Mouse (Mus musculus): ENCODE measurements around the gene Rbm4b. TPM values are rescaled to one million over a fixed set of nuclear protein-coding genes. Genes with fewer than 3 reads are reported as not detected.

Gene Rbm4b
- total RNA-seq (2021): 1 to 10 TPM; 7.4 TPM
- long read RNA-seq, experiment 1, full-length matches to known transcripts: 5 of 5 reads
- long read RNA-seq, experiment 1, partial matches to known transcripts: 0 of 5 reads
- long read RNA-seq, experiment 1, other reads (novel, unspliced or antisense): 0 of 5 reads
- long read RNA-seq, experiment 2, full-length matches to known transcripts: 9 of 15 reads
- long read RNA-seq, experiment 2, partial matches to known transcripts: 0 of 15 reads
- long read RNA-seq, experiment 2, other reads (novel, unspliced or antisense): 6 of 15 reads

DNA sequence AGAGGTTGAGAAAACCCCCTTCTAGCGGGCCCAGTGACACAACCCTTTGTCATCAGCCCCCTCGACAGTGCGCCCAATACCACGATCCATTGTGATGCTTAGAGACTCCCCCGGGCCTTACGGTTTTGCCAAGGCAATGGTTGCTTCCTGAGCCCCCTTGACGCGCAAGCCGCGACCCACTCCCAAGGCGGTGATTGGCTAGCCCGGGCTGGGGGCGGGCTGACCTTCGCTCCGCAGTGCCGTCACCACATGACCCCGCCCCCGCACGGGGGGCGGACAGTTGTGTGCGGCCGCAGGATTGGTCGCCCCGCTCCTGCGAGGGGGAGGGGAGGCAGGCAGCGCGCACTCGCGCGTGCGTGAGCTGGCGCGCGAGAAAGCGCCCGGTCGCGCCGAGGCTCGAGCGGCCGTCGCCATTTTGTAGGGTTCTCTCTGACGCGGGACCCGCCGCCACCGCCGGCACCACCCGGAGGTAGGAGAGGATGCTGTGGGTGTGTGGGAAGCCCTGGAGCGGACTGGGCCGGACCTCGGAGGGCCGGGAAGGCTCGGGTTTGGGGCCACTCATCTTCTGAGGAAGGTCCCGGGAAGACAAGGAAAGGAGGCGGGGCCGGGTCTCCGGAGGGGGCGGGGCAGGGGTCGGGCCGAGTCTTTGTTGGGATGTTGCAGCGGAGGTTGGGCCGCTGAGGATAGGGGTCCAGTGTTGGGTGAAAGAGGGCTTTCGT is at the start of gene Rbm4b:
Gene Rbm4b (plus strand): TSS at position 305 of the 719 bp plus-strand sequence.
- peak; percentile 95 to 97 for DNase-seq (ENCODE audit: low spot score in 2 of 2)

DNA sequence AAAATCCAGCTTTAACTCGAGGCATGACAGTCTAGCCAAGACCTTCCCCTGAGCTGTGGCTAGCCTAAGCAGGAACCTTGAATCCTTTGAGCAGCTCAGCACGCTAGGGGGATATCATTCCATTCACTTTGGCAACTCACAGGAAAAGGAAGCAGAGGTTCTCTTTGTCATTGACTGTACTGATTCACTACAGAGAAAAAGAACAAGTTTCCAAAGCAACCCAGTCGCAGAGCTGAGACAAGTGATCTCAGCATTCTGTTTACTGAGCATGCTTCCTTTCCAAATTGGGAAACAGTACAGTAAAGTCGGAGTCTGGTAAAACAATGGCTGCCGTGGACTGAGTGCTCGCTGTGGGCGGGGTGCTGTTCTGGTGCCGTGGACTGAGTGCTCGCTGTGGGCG is 47.5 kb upstream of the Rbm4b start:
- no peak for DNase-seq (ENCODE audit: low spot score in 2 of 2)

DNA sequence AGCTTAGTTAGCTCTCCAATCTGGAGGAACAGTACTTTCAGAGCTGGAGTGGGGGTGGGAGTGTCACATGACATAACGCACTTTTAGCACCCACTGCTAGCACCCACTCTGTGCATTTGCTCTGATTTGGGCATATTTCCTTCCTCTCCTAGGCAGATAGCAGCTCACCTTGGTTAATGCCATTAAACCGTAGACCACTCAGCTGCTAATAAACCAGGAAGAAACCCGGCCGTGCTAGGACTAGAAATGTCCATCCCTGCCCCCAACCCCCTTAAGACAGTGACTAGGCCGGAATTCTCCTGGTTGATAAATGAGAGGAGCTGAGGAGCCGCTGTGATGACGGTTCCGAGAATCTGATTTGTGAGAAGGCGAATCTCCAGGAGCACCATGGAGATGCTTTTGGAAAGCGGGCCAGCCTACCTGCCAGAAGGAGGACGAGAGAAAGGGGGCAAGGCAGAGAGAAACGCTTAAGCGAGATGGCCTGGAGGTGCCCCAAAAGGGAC is 45.1 kb upstream of the Rbm4b start, which contains the start of gene Sptbn2:
Gene Sptbn2 (plus strand): TSS at position 70 of the 503 bp plus-strand sequence.
- DNase-seq (ENCODE audit: low spot score in 2 of 2): no peak

DNA sequence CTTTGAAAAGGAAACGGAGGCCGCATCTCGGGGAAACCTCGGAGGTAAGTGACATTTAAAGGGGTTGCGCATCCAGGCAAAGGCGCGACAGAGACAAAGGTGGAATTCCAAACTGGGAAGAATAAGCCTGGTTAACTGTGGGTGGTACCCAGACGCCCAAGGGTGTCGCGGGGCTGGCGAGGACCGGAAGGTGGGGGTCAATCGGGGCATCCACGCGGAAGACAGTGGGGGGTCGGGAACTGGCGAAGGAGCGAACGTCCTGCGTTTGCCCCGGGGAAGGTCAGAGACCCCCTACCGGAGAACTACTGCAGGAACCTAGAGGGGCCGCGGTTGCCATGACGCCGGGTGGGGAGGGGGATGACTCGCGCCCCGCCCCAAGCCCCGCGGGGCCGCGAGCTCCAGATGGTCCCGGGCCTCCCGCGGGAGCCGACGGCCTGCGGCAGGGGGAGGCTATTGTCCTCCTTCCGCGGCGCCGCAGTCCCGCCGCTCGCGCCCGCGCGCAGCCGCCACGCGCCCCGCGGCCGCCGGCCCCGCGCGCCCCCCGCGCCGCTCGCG is 44.6 kb upstream of the Rbm4b start:
- DNase-seq (ENCODE audit: low spot score in 2 of 2): no peak

DNA sequence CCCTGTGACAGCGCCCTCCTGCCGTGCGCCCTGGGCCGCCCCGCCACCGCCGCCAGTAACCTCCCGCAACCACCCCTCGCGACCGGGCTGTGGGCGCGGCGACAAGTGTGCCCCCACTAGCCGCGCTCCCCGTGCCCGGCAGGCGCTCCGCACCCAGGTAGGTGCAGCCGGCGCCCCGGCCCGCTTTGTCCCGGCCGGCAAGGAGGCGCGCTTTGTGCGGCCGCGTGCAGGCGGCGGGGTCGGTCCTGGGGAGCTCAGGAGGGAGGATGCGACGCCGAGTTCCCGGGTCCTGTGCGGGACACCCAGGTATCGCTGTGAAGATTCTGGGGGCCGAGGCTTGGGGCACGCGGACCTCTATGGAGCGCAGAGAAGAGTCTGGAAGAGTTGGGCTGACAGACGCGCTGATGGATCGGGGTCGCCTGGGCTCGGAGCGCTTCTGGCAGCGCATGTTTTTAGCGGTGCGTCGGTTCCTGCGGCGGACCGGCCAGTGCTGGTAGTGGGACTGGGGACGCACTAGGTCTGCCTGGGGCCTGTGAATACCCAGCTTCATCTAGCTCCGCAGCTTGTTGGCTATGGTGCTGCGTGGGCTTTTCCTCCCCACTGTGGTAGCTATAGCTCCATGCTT is 44.0 kb upstream of the Rbm4b start:
- DNase-seq (ENCODE audit: low spot score in 2 of 2): no peak

DNA sequence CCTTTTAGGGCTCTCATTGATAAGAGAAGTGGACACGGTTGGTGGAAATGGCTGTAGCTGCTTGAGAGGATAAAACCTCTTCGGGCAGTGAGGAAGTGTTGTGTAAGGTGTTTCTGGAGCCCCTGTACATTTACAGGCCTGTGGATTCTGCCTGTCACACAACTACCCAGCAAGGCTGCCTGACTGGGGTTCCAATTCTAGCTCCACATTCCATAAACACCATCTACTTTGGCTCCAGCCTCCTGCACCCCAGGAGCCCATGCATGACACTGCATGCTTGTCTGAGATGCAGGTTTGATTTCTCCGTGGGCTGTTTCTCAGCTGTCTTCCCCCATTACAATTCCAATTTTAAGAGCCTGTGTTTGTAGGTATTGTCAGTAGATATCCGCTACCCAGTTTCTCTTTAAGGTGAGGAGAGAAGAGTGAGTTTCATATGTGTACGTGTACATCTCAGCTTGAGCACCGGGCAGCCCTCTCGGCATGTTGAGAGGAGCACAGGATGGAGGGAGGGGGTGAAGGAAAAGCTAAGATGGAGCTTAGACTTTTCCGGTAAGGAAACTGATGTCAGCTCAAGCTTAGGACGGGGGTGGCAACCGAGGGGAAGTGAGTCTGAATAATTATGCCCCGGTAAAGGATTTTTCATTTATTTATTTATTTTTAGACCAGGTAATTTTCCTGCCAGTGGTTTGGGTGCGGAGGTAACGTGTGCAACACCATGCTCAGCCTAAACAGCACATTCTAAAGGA is 43.3 kb upstream of the Rbm4b start:
- DNase-seq (ENCODE audit: low spot score in 2 of 2): no peak

DNA sequence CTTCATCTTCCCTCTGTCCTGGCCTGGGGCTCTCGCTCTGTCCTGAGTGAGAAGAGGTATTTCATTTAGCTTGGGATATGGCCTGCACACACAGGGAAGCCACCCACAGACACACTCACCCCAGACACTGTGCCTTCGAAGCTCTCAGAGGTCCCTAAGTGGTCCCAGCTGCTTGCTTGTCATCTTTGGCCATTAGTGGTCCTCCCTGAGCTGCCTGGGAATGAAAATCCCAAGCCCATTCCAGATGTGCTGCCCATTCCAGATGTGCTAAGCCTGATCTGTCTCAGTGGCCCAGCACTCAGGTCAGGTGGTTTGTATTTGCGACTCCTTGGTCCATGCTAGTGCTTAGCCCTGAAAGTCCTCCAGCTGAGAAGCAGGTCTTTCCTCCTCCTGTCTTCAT is 42.4 kb upstream of the Rbm4b start:
- no peak for DNase-seq (ENCODE audit: low spot score in 2 of 2)

DNA sequence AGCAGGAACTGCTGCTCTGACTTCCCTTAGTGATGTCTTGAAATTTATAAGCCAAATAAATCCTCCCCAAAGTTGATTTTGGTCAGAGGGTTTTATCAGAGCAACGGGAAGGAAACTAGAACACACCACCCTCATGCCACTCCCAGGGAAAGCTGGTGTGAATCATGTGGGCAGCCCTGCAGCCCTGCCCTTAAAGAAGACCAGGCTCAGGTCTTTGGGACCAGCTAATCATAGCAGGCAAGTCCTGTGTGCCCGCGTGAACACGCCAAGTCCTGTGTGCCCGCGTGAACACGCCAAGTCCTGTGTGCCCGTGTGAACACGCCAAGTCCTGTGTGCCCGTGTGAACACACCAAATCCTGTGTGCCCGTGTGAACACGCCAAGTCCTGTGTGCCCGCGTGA is 39.5 kb upstream of the Rbm4b start:
- DNase-seq (ENCODE audit: low spot score in 2 of 2): no peak

DNA sequence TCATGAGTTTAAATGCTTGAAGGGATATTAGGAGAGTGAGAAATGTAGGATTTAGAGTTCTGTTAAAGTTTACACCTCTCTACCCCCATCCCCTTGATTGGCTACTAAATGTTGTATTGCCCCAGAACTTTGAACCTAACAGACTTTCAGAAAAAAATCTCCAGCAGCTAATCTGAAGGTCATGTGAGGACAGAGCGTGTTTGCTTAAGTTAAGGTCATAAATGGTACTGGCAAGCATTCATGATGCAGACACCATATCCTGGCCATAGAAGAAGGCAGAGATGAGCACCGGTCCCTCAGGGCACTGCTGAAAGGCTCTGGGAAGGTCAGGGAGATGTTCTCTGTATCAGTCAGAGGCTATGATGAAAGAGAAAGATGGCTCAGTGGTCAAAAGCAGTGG is 39.0 kb upstream of the Rbm4b start:
- DNase-seq (ENCODE audit: low spot score in 2 of 2): no peak

DNA sequence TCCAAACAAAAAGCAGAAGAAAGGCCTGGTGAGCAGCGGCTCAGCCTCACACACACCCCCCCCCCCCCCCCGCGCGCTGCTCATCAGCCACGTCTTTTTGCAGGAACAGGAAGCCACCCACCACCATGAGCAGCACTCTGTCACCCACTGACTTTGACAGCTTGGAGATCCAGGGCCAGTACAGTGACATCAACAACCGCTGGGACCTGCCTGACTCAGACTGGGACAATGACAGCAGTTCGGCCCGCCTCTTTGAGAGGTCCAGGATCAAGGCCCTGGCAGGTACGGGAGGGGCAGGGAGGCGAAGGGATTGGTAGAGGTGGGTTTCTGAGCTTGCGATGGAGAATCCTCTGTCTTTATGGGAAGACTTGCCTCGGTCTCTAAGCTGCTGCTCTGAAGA is 37.6 kb upstream of the Rbm4b start:
- no peak for DNase-seq (ENCODE audit: low spot score in 2 of 2)

DNA sequence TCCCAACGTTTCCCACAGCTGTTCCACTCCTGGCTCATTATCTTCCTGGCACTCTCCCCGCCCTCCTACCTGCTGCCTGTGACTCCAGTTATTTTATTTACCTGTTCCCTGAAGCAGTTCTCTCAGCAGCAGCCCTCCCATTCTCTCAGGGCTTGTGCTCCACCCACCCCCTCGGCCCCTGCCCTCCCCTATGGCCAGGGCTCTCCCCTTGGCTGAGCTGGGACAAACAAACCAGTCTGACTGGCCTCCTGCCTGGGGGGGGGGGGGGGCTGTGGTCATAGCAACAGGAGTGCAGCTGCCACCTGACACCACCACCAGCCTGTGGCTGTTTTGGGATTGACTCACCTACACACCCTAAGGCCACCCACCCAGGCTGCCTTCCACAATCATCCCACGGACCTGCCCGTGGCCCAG is 36.9 kb upstream of the Rbm4b start:
- no peak for DNase-seq (ENCODE audit: low spot score in 2 of 2)

DNA sequence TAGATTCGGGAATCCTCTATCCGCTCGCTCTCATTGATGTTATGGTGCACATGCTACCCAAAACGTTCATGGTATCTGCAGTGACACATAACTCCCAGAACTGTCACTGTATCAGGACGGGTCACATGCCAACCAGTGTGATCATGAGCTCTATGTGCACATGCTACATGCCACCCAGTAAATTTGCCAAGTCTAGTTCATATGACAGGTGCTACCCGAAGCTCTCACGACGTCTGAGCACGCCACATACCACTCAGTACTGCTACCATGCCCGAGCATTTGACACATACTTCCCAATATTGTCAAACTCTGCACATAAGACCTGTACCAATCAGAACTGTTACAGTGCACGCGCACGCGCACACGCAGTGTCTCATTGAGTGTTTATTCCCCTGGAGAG is 36.2 kb upstream of the Rbm4b start:
- no peak for DNase-seq (ENCODE audit: low spot score in 2 of 2)

DNA sequence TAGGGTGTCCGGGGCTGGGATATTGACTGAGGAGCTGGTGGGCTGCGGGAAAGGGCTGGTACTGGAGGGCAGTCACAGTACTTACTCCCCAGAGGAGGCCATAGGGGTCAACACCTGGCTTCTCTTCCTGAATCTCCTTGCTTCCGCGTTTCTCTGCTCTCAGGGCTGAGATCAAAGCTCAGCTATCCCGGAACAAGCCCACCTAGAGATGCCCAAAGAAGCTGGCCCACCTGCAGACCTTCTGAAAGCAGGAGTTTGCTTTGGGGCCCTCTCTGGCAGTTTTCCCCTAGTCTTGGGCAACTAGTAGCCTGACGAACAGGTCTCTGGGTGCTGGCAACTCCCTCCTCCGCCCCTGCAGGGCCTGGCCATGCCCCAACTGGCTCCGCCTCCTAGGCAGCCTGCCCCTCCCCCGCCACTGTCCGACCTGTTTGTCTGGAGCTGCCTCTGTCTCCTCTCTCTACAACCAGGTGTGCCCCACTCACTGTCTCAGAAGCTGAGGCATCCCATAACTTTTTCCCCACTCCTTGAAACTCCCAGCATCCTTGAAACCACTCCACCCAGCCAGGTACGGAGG is 35.5 kb upstream of the Rbm4b start:
- DNase-seq (ENCODE audit: low spot score in 2 of 2): no peak

DNA sequence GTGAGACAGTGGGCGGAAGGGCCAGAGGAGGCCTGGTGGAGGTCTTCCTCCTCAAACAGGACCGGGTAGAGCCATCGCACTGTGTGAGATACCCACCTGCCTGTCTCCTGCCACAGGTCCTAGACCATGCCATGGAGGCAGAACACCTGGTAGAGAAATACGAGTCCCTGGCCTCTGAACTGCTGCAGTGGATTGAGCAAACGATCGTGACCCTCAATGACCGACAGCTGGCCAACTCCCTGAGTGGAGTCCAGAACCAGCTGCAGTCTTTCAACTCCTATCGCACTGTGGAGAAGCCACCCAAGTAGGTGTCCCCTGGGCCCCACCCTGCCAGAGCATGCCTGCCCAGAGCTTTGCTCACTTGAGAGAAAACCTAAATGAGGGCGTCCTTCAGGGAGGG is 27.1 kb upstream of the Rbm4b start:
- DNase-seq (ENCODE audit: low spot score in 2 of 2): no peak

DNA sequence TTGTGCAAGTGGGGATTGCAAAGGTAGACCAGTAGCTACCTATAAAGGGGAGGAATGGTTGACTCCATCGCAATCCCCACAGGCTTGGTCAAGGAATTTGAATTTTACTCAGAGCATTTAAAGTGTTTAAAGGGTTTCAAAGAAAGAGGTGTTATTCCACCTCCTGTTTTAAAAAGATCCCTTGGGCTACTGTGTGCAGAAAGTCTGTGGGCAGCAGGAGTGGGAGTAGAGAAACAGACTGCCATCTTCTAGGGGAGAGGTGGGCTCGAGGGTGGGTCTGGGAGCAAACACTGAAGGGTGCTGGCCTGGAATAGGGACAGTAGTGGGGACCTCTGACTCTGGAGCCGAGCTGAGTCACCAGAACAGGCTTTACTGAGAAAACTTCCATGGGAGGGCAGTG is 23.2 kb upstream of the Rbm4b start:
- DNase-seq (ENCODE audit: low spot score in 2 of 2): no peak

DNA sequence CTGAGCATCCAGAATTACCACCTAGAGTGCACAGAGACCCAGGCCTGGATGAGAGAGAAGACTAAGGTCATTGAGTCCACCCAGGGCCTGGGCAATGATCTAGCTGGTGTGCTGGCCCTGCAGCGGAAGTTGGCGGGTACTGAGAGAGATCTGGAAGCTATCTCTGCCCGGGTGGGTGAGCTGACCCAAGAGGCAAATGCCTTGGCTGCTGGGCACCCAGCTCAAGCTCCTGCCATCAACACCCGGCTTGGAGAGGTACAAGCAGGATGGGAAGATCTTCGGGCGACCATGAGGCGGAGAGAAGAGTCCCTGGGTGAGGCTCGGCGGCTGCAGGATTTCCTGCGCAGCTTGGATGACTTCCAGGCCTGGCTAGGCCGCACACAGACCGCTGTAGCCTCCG is 18.4 kb upstream of the Rbm4b start:
- DNase-seq (ENCODE audit: low spot score in 2 of 2): no peak

DNA sequence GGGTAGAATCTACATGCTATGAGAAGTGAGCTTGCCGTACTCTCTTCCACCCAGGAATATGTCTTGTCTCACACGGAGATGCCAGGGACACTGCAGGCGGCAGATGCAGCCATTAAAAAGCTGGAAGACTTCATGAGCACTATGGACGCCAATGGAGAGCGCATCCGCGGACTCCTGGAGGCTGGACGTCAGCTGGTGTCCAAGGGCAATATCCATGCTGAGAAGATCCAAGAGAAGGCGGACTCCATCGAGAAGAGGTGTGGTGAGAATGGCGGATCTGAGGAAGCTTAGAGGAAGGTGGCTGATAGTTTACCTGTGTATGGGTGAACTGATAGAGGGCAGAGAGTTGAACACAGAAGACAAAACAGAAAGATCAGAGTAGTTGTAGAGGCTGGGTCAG is 17.2 kb upstream of the Rbm4b start:
- DNase-seq (ENCODE audit: low spot score in 2 of 2): no peak

DNA sequence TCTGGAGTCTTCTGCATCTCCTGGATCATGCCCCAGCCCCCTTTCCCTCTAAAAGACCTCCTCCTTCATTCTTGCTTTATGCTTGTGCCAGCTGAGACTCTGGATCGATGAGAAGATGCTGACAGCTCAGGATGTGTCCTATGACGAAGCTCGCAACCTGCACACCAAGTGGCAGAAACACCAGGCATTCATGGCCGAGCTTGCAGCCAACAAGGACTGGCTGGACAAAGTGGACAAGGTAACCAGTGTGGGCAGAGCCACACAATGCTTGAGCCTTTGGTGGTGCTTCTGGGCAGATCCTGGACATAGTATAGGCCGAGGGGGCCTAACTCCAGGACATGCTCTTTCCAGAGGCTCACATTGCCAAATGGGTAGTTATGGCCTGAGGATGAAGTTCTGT is 16.5 kb upstream of the Rbm4b start:
- DNase-seq (ENCODE audit: low spot score in 2 of 2): no peak

DNA sequence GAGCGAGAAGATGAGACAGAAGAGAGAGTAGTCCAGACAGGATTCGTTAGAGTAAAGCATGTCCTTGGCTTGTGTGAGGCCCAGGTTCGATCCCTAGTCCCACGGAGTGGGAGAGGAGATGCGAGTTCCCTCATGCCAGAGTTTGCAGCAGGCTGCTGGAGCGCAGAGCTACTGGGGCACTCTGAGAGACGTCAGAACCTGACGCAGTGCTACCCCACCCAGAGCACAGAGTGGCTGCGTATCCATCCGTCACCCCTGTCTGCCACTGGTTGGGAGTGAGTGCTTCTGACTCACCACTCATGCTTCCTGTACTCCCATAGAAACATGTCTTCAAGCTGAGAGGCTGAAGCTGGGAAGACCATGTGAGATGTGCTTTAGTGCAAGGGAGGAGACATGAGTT is 14.8 kb upstream of the Rbm4b start:
- DNase-seq (ENCODE audit: low spot score in 2 of 2): no peak

DNA sequence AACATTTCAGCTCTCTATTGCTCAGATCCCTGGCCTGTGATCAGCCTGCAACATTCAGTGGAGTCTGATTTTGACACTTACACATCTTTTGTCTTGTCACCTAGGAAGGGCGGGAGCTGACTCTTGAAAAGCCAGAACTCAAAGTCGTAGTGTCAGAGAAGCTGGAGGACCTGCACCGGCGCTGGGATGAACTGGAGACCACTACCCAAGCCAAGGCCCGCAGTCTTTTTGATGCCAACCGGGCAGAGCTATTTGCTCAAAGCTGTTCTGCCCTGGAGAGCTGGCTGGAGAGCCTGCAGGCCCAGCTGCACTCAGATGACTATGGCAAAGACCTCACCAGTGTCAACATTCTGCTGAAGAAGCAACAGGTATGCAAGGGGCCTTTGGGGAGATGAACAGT is 14.1 kb upstream of the Rbm4b start:
- DNase-seq (ENCODE audit: low spot score in 2 of 2): no peak

DNA sequence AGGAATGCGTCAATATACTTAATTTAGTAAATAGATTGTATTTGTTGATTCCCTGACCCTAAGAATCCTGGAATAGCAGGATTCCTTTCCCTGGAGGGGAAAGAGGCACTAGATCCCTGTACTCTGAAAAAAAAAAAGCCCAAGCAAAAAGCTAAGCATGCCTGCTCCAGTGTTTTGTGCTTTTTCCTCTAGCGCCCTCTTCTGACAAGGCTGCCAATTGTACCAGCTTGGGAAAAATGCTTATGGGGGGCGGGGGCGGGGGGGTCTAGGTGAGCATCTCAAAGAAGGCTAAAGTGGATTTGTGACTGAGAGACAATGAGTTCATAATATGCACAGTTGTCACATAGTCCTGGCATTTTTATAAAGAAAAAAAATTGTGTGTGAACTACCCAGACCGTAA is 12.8 kb upstream of the Rbm4b start:
- no peak for DNase-seq (ENCODE audit: low spot score in 2 of 2)
